Mouse (Mus musculus) embryonic fibroblast, embryonic 13.5 days (primary cell): ENCODE measurements around the gene Slc9a9.

ENCODE experiments used
- CTCF ChIP-seq: IDR thresholded peaks from 2 replicates; pipeline ENCODE4 v1.5.1; 2011; ENCODE audit warnings: mild to moderate bottlenecking, control low read depth, low read length, moderate library complexity, borderline replicate concordance; ENCODE audit not compliant: insufficient read depth
- POLR2A ChIP-seq: IDR thresholded peaks from 2 replicates; pipeline ENCODE4 v1.6.1; 2011; ENCODE audit warnings: low read depth, mild to moderate bottlenecking, control low read depth, low read length, moderate library complexity

- TF ChIP-seq POLR2A: no peak
- TF ChIP-seq CTCF: no peak
Measured at GRCm38 (mm10) chr9:95088221-95088620, 418.5 kb downstream of the Slc9a9 start.
